In the genomic region with DNA sequence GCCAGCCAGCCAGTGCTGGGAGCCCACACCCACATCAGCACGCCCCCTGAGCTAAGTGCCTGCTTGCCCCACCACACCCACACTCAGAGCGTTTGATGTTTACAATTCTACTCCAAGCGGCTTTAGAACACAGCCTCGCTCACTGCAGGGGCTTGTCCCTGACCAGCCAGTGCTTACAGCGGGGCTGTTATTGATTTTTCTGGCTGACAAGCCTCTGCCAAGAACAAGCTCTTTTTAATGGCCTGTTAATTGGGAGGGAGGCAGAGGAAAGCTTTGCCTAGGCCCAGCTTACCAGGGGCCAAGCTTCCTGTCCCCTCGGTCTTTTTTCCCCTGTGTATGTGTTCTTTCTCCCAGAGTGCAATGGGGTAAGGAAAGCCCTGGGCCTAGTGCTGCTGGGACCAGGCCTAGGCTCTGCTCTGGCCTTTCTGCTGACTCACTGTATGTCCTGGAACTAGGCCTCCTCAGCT, we compare ENCODE assay signal across 8 mouse cellular contexts. TPM values are rescaled to one million over a fixed set of nuclear protein-coding genes. Genes with fewer than 3 reads are reported as not detected.
A peak's percentile ranks its signal among the peaks of the same experiment; 100 is the strongest.
DNase-seq lines count a peak whose midpoint lies in the region; ATAC-seq and TF ChIP-seq lines count a peak whose summit lies in the region.

No protein-coding gene starts in this region.

- peak overlapping the region; percentile 25; the same call in 1 of the 2 replicates for H3K4me2 ChIP-seq in kidney, embryonic 16.5 days (replicated peaks; ENCODE audit: low read depth, low read length)
- H3K4me2 ChIP-seq in forebrain, postnatal 0 days (ENCODE audit: low read depth): no peak overlapping the region
- peak overlapping the region; percentile 37 for H3K4me2 ChIP-seq in intestine, postnatal 0 days (replicated peaks; ENCODE audit: low read depth)

- peaks cover 23% of the 10 kb centered on the region for H3K4me1 ChIP-seq in kidney, embryonic 16.5 days (ENCODE audit: insufficient read depth, low read length)
- H3K4me1 ChIP-seq in forebrain, postnatal 0 days (ENCODE audit: insufficient read depth): no peaks in the 10 kb centered on the region
- H3K4me1 ChIP-seq in intestine, postnatal 0 days (replicated peaks; ENCODE audit: control insufficient read depth, insufficient read depth, low read length): peaks cover 4% of the 10 kb centered on the region; the same call in 1 of the 2 replicates

- no peaks in the 10 kb centered on the region for H3K36me3 ChIP-seq in kidney, embryonic 16.5 days (ENCODE audit: insufficient read depth, low read length)
- H3K36me3 ChIP-seq in forebrain, postnatal 0 days (ENCODE audit: insufficient read depth): no peaks in the 10 kb centered on the region
- H3K36me3 ChIP-seq in intestine, postnatal 0 days (ENCODE audit: control insufficient read depth, insufficient read depth): no peaks in the 10 kb centered on the region

- DNase-seq in kidney, adult 11 months: no peak
- DNase-seq in brain, adult 2 months (ENCODE audit: low read depth, low spot score): peak; percentile 42
- DNase-seq in forebrain, postnatal 0 days: peak; percentile 55
- peak; percentile 78 to 90 for DNase-seq in lung, postnatal 4 days
- DNase-seq in thymus, adult 18-20 months: no peak
- no peak for DNase-seq in left cerebral cortex, postnatal 4 days

- intact Hi-C loops in left cerebral cortex, postnatal 4 days (cut with DNase I): no loop called here

- no peak for TF ChIP-seq CTCF in forebrain, postnatal 0 days (IDR thresholded peaks at IDR 0.05; ENCODE audit: low read depth)
- TF ChIP-seq CTCF in intestine, postnatal 0 days (IDR thresholded peaks at IDR 0.05; ENCODE audit: low read depth): no peak

- H3K9me3 ChIP-seq in kidney, embryonic 16.5 days (ENCODE audit: low read length): no peaks in the 10 kb centered on the region
- no peaks in the 10 kb centered on the region for H3K9me3 ChIP-seq in forebrain, postnatal 0 days (ENCODE audit: low read length)
- no peaks in the 10 kb centered on the region for H3K9me3 ChIP-seq in intestine, postnatal 0 days (ENCODE audit: control insufficient read depth)

- peaks cover 3% of the 10 kb centered on the region; the same call in 1 of the 2 replicates for H3K27me3 ChIP-seq in kidney, embryonic 16.5 days (ENCODE audit: insufficient read depth, low read length)
- H3K27me3 ChIP-seq in forebrain, postnatal 0 days (ENCODE audit: insufficient read depth, low read length): no peaks in the 10 kb centered on the region
- no peaks in the 10 kb centered on the region for H3K27me3 ChIP-seq in intestine, postnatal 0 days (replicated peaks; ENCODE audit: control insufficient read depth, insufficient read depth, low read length)

- H3K4me3 ChIP-seq in kidney, embryonic 16.5 days (ENCODE audit: low read length): no peak overlapping the region
- H3K4me3 ChIP-seq in forebrain, postnatal 0 days (ENCODE audit: low read depth, low read length): no peak overlapping the region
- peak overlapping the region; percentile 14; the same call in 1 of the 2 replicates for H3K4me3 ChIP-seq in intestine, postnatal 0 days (ENCODE audit: low read depth, low read length)

- H3K27ac ChIP-seq in kidney, embryonic 16.5 days (ENCODE audit: low read length): peak overlapping the region; percentile 28; the same call in 1 of the 2 replicates
- peak overlapping the region; percentile 45; the same call in 1 of the 2 replicates for H3K27ac ChIP-seq in forebrain, postnatal 0 days (ENCODE audit: low read depth, low read length)
- H3K27ac ChIP-seq in intestine, postnatal 0 days (ENCODE audit: low read depth, low read length): peak overlapping the region; percentile 46; the same call in 1 of the 2 replicates

- no peak for ATAC-seq in kidney, embryonic 16.5 days (ENCODE audit: low FRiP score, low TSS enrichment)
- peak; percentile 81 for ATAC-seq in forebrain, postnatal 0 days
- ATAC-seq in intestine, postnatal 0 days: 0 out of 2 replicates have a peak, but pooled peaks have one; percentile 41

- peak overlapping the region; percentile 3; the same call in 1 of the 2 replicates for H3K9ac ChIP-seq in kidney, embryonic 16.5 days (replicated peaks; ENCODE audit: low read length)
- no peak overlapping the region for H3K9ac ChIP-seq in forebrain, postnatal 0 days
- H3K9ac ChIP-seq in intestine, postnatal 0 days (ENCODE audit: low read depth, low read length): no peak overlapping the region

- 22% methylated on average over 6 of the region's 6 CpGs for WGBS in kidney, embryonic 16.5 days
- 8% methylated on average over 6 of the region's 6 CpGs for WGBS in forebrain, postnatal 0 days
- 16% methylated on average over 6 of the region's 6 CpGs for WGBS in intestine, postnatal 0 days

RNA-seq across cellular contexts. Expression of gene Hspb8, which starts 1.9 kb away (rescaled TPM):
- 5.7 and 6.6 TPM in 2 replicates for polyA plus RNA-seq in kidney, embryonic 16.5 days (2015; fragmentation: Nextera tagmentation; extraction: Ambion mirVana)
- 13.2 and 14.0 TPM in 2 replicates for total RNA-seq in forebrain, postnatal 0 days (2014; rRNA removed)
- 8.6 and 10.6 TPM in 2 replicates for polyA plus RNA-seq in forebrain, postnatal 0 days (2015; fragmentation: Nextera tagmentation; extraction: Ambion mirVana)
- polyA plus RNA-seq in intestine, postnatal 0 days (2015; fragmentation: Nextera tagmentation; extraction: Ambion mirVana): 9.0 and 10.5 TPM in 2 replicates
- 1 to 10 TPM; 4.0 to 5.6 TPM for total RNA-seq in left cerebral cortex, postnatal 4 days (2021)

Comparison
In these comparisons a context has a peak if more than half of its experiments do, and no peak if none do; other contexts are left out.
1. DNase-seq: peak in brain, adult 2 months (single experiment), forebrain, postnatal 0 days (single experiment) and lung, postnatal 4 days (2 of 2); none in kidney, adult 11 months (single experiment), thymus, adult 18-20 months (0 of 2) and left cerebral cortex, postnatal 4 days (single experiment).
2. Peak in every context shown above with its lines, with median percentiles within 50 percentile points of each other: H3K27ac ChIP-seq.